Mouse (Mus musculus): ENCODE results near the gene Hyal2.

The Hyal2 gene

GRCm38 (mm10) chr9:107570016-107570415, 2.3 kb downstream of the Hyal2 start:
- no peak for DNase-seq (ENCODE audit: low read depth)

DNA sequence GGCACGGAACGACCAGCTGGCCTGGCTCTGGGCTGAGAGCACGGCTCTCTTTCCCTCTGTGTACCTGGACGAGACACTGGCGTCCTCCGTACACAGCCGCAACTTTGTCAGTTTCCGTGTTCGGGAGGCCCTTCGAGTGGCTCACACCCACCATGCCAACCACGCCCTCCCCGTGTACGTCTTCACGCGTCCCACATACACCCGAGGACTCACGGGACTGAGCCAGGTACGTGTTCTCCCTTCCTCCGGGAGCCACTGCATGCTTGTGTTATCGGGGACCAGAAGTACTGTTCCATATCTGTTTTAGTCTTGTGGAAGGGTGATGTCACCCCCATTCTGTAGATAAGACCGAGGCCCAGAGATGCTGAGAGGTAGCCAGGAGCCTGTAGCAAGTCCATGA, 3.1 kb downstream of the Hyal2 start:
- no peak for DNase-seq (ENCODE audit: low read depth)

- DNase-seq (ENCODE audit: low read depth), result no peak
Measured at GRCm38 (mm10) chr9:107571534-107572326, 4.0 kb downstream of the Hyal2 start.

- no peak for DNase-seq (ENCODE audit: low read depth)
Measured at GRCm38 (mm10) chr9:107572327-107572662, 4.5 kb downstream of the Hyal2 start.

- peak; percentile 57 for DNase-seq (ENCODE audit: low read depth)
Measured at GRCm38 (mm10) chr9:107573774-107574173, 6.0 kb downstream of the Hyal2 start.

DNA sequence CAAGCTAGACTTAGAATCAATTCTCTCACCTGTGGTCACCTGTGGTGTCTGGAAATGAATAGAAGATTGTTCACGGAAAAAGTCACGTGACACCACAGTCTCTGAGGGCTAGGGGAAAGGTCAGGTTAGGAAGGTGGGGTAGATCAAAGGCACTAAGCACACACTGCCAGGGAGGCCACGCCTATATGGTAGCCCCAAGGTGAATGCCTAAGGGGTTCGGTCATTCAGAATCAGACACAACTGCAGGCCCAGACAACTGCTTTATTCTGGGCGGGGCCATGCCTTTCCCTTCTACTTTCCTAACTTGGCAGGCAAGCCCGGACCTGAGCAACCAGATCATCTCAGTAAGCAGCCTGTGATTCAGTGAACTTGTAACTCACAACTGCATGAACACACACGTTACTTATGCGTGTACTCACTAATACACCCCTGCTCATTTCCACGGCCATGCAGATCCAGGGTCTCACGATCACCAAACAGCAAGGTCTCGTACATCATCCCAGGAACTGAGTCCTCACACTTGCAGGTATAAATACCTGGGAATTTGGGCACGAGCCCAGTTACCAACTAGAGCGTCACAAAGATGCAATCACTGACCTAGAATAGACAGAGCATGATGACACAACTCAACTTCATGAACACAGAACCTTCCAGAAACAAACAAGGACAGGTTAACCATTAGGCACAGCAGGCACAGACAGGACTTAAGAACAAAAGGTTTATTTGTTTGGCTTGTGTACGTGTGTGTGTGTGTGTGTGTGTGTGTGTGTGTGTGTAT, 8.0 kb downstream of the Hyal2 start:
- no peak for DNase-seq (ENCODE audit: low read depth)

- peak; percentile 71 for DNase-seq (ENCODE audit: low read depth)
Measured at GRCm38 (mm10) chr9:107576357-107577107, 8.8 kb downstream of the Hyal2 start, which contains the start of gene Hyal1. TSS of gene Hyal1 (plus strand) at chr9:107576927.

DNA sequence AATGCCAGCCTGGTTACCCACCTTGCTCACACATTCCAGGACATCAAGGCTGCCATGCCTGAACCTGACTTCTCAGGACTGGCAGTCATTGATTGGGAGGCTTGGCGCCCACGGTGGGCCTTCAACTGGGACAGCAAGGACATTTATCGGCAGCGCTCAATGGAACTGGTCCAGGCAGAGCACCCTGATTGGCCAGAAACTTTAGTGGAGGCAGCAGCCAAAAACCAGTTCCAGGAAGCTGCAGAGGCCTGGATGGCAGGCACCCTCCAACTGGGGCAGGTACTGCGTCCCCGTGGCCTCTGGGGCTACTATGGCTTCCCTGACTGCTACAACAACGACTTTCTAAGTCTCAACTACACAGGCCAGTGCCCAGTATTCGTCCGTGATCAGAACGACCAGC, 10.1 kb downstream of the Hyal2 start:
- no peak for DNase-seq (ENCODE audit: low read depth)

GRCm38 (mm10) chr9:107578587-107578986, 10.8 kb downstream of the Hyal2 start, which contains the start of gene Naa80:
TSS of gene Naa80 (plus strand) at chr9:107578887.
- no peak for DNase-seq (ENCODE audit: low read depth)

GRCm38 (mm10) chr9:107579023-107579900, 11.5 kb downstream of the Hyal2 start:
- DNase-seq (ENCODE audit: low read depth), result peak; percentile 46

DNA sequence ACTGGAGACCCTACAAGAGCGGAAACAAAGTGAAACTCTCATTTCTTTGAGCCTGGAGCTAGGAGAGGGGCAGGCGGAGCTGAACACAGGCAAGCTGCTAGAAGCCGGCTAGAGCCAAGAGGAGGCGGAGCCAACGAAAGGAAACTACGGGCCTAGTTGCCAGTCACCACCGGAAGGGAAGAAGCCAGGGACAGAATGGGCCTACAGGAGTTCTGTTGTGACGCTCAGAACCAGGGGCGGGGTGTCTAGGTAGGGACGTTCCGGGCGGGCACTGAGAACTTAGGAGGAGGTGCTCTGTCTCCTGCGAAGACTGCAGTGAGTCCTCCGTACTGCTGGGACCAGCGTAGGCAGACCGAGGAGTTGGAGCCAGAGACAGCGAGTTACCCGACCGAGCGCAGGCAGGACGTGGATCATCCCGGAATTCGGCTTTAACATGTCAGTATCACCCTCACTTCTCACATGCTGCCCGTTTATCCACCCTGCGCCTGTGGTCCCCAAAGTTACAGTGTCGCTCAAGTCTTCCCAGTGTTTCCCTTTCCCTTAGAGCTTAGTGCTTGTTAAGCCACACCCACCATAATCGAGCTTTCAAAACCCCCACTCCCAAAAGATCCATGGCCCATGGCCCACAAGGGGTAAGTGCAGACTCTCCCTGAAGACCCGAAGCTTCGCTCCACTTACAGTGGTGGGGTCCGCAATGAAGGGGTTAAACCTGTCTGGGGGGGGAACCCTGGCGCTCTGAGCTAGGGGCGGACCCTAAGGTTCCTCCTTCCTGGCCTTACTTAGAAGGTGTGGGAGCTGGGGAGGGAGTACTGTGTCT, 13.0 kb downstream of the Hyal2 start, which contains the start of gene Hyal3:
Hyal3 (plus strand) TSS at position 318 of the 817 bp plus-strand sequence.
- DNase-seq (ENCODE audit: low read depth), result peak; percentile 94

- peak; percentile 44 for DNase-seq (ENCODE audit: low read depth)
Measured at GRCm38 (mm10) chr9:107581584-107581983, 13.8 kb downstream of the Hyal2 start.

- DNase-seq (ENCODE audit: low read depth), result peak; percentile 36
Measured at GRCm38 (mm10) chr9:107582509-107583062, 14.8 kb downstream of the Hyal2 start.

DNA sequence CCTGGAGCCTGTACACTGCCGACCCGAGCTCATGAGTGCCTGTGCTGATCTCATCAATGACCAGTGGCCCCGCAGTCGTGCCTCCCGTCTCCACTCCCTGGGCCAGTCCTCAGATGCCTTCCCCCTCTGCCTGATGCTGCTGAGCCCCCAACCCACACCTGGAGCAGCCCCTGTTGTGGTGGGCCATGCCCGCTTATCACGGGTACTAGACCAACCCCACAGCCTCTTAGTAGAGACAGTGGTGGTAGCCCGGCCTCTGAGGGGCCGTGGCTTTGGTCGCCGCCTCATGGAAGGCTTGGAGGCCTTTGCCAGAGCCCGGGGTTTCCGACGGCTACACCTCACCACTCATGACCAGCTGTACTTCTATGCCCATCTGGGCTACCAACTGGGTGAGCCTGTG, 15.4 kb downstream of the Hyal2 start:
- no peak for DNase-seq (ENCODE audit: low read depth)

- DNase-seq (ENCODE audit: low read depth), result no peak
Measured at GRCm38 (mm10) chr9:107586504-107586903, 18.8 kb downstream of the Hyal2 start.

DNA sequence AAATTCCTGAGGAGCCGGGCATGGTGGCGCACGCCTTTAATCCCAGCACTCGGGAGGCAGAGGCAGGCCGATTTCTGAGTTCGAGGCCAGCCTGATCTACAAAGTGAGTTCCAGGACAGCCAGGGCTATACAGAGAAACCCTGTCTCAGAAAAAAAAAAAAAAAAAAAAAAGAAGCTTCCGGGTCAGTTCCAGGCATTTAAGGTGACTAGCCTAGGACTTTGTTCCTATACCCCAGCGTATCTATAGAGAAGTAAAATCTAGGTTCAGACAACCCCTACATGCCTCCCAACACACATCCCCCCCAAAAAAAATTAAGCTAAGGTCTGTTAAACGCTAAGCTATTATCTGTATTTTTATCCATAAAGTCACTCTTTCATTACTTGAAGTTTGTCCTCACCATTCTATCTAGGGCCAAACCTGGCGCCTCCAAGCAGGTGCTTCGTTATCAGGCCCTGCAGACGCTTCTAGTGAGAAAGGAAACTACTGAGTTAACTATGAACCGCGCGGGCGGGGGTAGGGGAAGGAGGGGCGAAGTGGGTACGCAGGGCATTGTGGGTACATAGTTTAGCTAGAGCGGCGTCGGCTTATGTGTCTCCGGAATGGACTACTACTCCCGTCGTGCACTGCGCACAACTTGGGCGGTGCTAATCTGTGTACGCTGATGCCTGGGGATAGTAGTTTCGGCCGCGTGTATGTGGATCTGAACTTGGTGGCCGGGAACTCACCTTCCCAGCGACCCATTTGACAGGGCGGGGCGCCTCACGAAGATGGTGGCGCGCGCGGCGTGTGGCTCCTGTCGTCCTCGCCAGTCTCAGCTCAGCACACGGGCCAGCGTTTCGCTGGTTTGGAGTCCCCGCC, 19.5 kb downstream of the Hyal2 start, which contains the start of gene Ifrd2:
Ifrd2 (plus strand) TSS at position 669 of the 859 bp plus-strand sequence.
- DNase-seq (ENCODE audit: low read depth), result peak; percentile 99

- peak; percentile 77 for DNase-seq (ENCODE audit: low read depth)
Measured at GRCm38 (mm10) chr9:107587833-107588639, 20.3 kb downstream of the Hyal2 start.
